Mouse (Mus musculus) hindbrain, embryonic 16.5 days (tissue): Measurements from ENCODE around the gene Ppp2r5a. TPM values are rescaled to one million over a fixed set of nuclear protein-coding genes. Genes with fewer than 3 reads are reported as not detected.

Experiments
- ATAC-seq: fragments of 200-750 bp; cut with Nextera tagmentation; 2 replicates; pipeline ENCODE4 v1.8.0; 2017; ENCODE audit warnings: moderate TSS enrichment, moderate library complexity
- H3K27ac ChIP-seq: fragments of 300-500 bp; sonication (generic); 2 replicates; pipeline ENCODE4 v1.5.1; 2014; ENCODE audit warnings: low read depth, mild to moderate bottlenecking, control low read depth, low read length, moderate library complexity
- H3K27me3 ChIP-seq: fragments of 300-500 bp; sonication (generic); replicated peaks from 2 replicates; pipeline ENCODE4 v1.6.1; 2014; ENCODE audit warnings: low read length; ENCODE audit not compliant: control insufficient read depth, insufficient read depth
- H3K36me3 ChIP-seq: fragments of 300-500 bp; sonication (generic); 2 replicates; pipeline ENCODE4 v1.6.1; 2014; ENCODE audit warnings: mild to moderate bottlenecking, low read length, moderate library complexity, mixed read lengths; ENCODE audit not compliant: control insufficient read depth, insufficient read depth
- H3K4me1 ChIP-seq: fragments of 300-500 bp; sonication (generic); 2 replicates; pipeline ENCODE4 v1.6.1; 2014; ENCODE audit warnings: low read depth, low read length; ENCODE audit not compliant: control insufficient read depth, insufficient read depth
- H3K4me2 ChIP-seq: fragments of 300-500 bp; sonication (generic); 2 replicates; pipeline ENCODE4 v1.6.1; 2014; ENCODE audit warnings: mild to moderate bottlenecking, low read length, control low read depth, moderate library complexity
- H3K4me3 ChIP-seq: fragments of 300-500 bp; sonication (generic); 2 replicates; pipeline ENCODE4 v1.5.1; 2014; ENCODE audit warnings: mild to moderate bottlenecking, low read length, control low read depth, moderate library complexity
- H3K9ac ChIP-seq: fragments of 300-500 bp; sonication (generic); 2 replicates; pipeline ENCODE4 v1.6.1; 2014; ENCODE audit warnings: low read depth, mild to moderate bottlenecking, control low read depth, low read length, moderate library complexity
- H3K9me3 ChIP-seq: fragments of 300-500 bp; sonication (generic); 2 replicates; pipeline ENCODE4 v1.6.1; 2014; ENCODE audit warnings: mild to moderate bottlenecking, low read length, moderate library complexity; ENCODE audit not compliant: control insufficient read depth
- WGBS: fragments of 180-500 bp; shearing (Covaris S2); extraction: QIAGEN DNeasy Blood & Tissue Kit; methylation state at CpG from one replicate; pipeline ENCODE4 v1.1.7; 2014; 5-methylcytosine and 5-hydroxymethylcytosine counted together
- polyA plus RNA-seq: library from polyadenylated mRNA; unstranded; fragments of >200 nt; fragmentation: Nextera tagmentation; extraction: Ambion mirVana; gene quantifications from 2 replicates; pipeline ENCODE4 v1.2.1, GENCODE M21; 2015

The Ppp2r5a gene
- polyA plus RNA-seq, 1 experiment from 2014 or later: 6.3 TPM

- 77% methylated on average over 2 of the region's 2 CpGs for WGBS
- Histone ChIP-seq H3K4me1 (peaks cover 8% of the 10 kb centered on the region), H3K36me3 (no peaks in the 10 kb centered on the region), H3K27ac (no peak overlapping the region), H3K27me3 (no peaks in the 10 kb centered on the region), H3K4me2 (peak overlapping the region; percentile 33; the same call in 1 of the 2 replicates), H3K9ac (no peak overlapping the region), H3K9me3 (no peaks in the 10 kb centered on the region), H3K4me3 (no peak overlapping the region)
- no peak for ATAC-seq
Measured at GRCm38 (mm10) chr1:191394126-191394525, 8.9 kb downstream of the Ppp2r5a start.

GRCm38 (mm10) chr1:191393536-191393935 lies 9.5 kb downstream of the Ppp2r5a start:
- no peaks in the 10 kb centered on the region for H3K27me3 ChIP-seq
- no peaks in the 10 kb centered on the region for H3K36me3 ChIP-seq
- ATAC-seq: no peak
- H3K9me3 ChIP-seq: no peaks in the 10 kb centered on the region
- H3K4me1 ChIP-seq: peaks cover 8% of the 10 kb centered on the region
- no peak overlapping the region for H3K4me2 ChIP-seq
- no peak overlapping the region for H3K27ac ChIP-seq
- 85% methylated on average over 3 of the region's 3 CpGs for WGBS
- no peak overlapping the region for H3K9ac ChIP-seq
- H3K4me3 ChIP-seq: no peak overlapping the region

GRCm38 (mm10) chr1:191391311-191391710 lies 11.8 kb downstream of the Ppp2r5a start:
- no peaks in the 10 kb centered on the region for H3K27me3 ChIP-seq
- peaks cover 6% of the 10 kb centered on the region for H3K4me1 ChIP-seq
- H3K9me3 ChIP-seq: no peaks in the 10 kb centered on the region
- H3K4me2 ChIP-seq: no peak overlapping the region
- H3K36me3 ChIP-seq: no peaks in the 10 kb centered on the region
- no peak overlapping the region for H3K9ac ChIP-seq
- 17% methylated on average over 3 of the region's 3 CpGs for WGBS
- H3K4me3 ChIP-seq: no peak overlapping the region
- ATAC-seq: no peak; the same call in 1 of the 2 replicates
- H3K27ac ChIP-seq: no peak overlapping the region

GRCm38 (mm10) chr1:191384786-191385430 lies 18.2 kb downstream of the Ppp2r5a start:
- 95% methylated on average over 10 of the region's 10 CpGs for WGBS
- H3K4me3 ChIP-seq: no peak overlapping the region
- no peak overlapping the region for H3K27ac ChIP-seq
- no peak for ATAC-seq
- no peaks in the 10 kb centered on the region for H3K36me3 ChIP-seq
- no peaks in the 10 kb centered on the region; the same call in 1 of the 2 replicates for H3K4me1 ChIP-seq
- H3K27me3 ChIP-seq: no peaks in the 10 kb centered on the region
- no peaks in the 10 kb centered on the region for H3K9me3 ChIP-seq
- H3K4me2 ChIP-seq: no peak overlapping the region
- no peak overlapping the region for H3K9ac ChIP-seq

GRCm38 (mm10) chr1:191381955-191382736 lies 20.9 kb downstream of the Ppp2r5a start:
- H3K4me3 ChIP-seq: no peak overlapping the region
- H3K4me1 ChIP-seq: no peaks in the 10 kb centered on the region; the same call in 1 of the 2 replicates
- H3K36me3 ChIP-seq: no peaks in the 10 kb centered on the region
- WGBS: 72% methylated on average over 11 of the region's 11 CpGs
- H3K9me3 ChIP-seq: no peaks in the 10 kb centered on the region
- ATAC-seq: peak; percentile 77
- H3K27me3 ChIP-seq: no peaks in the 10 kb centered on the region
- H3K4me2 ChIP-seq: no peak overlapping the region
- no peak overlapping the region for H3K9ac ChIP-seq
- H3K27ac ChIP-seq: peak overlapping the region; percentile 51

- H3K4me3 ChIP-seq: no peak overlapping the region
- H3K9ac ChIP-seq: no peak overlapping the region
- H3K27ac ChIP-seq: no peak overlapping the region
- H3K36me3 ChIP-seq: no peaks in the 10 kb centered on the region
- no peaks in the 10 kb centered on the region for H3K9me3 ChIP-seq
- H3K4me1 ChIP-seq: no peaks in the 10 kb centered on the region; the same call in 1 of the 2 replicates
- no peaks in the 10 kb centered on the region for H3K27me3 ChIP-seq
- WGBS: 91% methylated on average over 3 of the region's 3 CpGs
- no peak for ATAC-seq
- H3K4me2 ChIP-seq: no peak overlapping the region
Measured at GRCm38 (mm10) chr1:191380843-191381242, 22.2 kb downstream of the Ppp2r5a start.

- no peak for ATAC-seq
- no peaks in the 10 kb centered on the region; the same call in 1 of the 2 replicates for H3K4me1 ChIP-seq
- H3K36me3 ChIP-seq: no peaks in the 10 kb centered on the region
- H3K4me2 ChIP-seq: no peak overlapping the region
- H3K27me3 ChIP-seq: no peaks in the 10 kb centered on the region
- H3K27ac ChIP-seq: no peak overlapping the region
- no peak overlapping the region for H3K9ac ChIP-seq
- no peak overlapping the region for H3K4me3 ChIP-seq
- WGBS: 97% methylated on average over 2 of the region's 2 CpGs
- H3K9me3 ChIP-seq: no peaks in the 10 kb centered on the region
Measured at GRCm38 (mm10) chr1:191378080-191378479, 25.0 kb downstream of the Ppp2r5a start.

GRCm38 (mm10) chr1:191375644-191375998 lies 27.5 kb downstream of the Ppp2r5a start:
- WGBS: 88% methylated on average over 5 of the region's 5 CpGs

GRCm38 (mm10) chr1:191374993-191375643 lies 28.0 kb downstream of the Ppp2r5a start:
- WGBS: 90% methylated on average over 10 of the region's 10 CpGs

More at GRCm38 (mm10) chr1:191375644-191375998, 27.5 kb downstream of the Ppp2r5a start:
- Histone ChIP-seq H3K4me2 (no peak overlapping the region), H3K9me3 (no peaks in the 10 kb centered on the region), H3K27me3 (no peaks in the 10 kb centered on the region), H3K4me1 (no peaks in the 10 kb centered on the region), H3K9ac (no peak overlapping the region), H3K4me3 (no peak overlapping the region), H3K36me3 (no peaks in the 10 kb centered on the region), H3K27ac (no peak overlapping the region)
- no peak for ATAC-seq

More at GRCm38 (mm10) chr1:191374993-191375643, 28.0 kb downstream of the Ppp2r5a start:
- H3K27me3 ChIP-seq: no peaks in the 10 kb centered on the region
- no peak overlapping the region for H3K9ac ChIP-seq
- no peaks in the 10 kb centered on the region for H3K36me3 ChIP-seq
- no peak overlapping the region for H3K4me3 ChIP-seq
- H3K27ac ChIP-seq: no peak overlapping the region
- no peak overlapping the region for H3K4me2 ChIP-seq
- no peaks in the 10 kb centered on the region for H3K9me3 ChIP-seq
- ATAC-seq: no peak
- no peaks in the 10 kb centered on the region for H3K4me1 ChIP-seq
